ENCODE assay signal across 11 mouse cellular contexts in the genomic region with DNA sequence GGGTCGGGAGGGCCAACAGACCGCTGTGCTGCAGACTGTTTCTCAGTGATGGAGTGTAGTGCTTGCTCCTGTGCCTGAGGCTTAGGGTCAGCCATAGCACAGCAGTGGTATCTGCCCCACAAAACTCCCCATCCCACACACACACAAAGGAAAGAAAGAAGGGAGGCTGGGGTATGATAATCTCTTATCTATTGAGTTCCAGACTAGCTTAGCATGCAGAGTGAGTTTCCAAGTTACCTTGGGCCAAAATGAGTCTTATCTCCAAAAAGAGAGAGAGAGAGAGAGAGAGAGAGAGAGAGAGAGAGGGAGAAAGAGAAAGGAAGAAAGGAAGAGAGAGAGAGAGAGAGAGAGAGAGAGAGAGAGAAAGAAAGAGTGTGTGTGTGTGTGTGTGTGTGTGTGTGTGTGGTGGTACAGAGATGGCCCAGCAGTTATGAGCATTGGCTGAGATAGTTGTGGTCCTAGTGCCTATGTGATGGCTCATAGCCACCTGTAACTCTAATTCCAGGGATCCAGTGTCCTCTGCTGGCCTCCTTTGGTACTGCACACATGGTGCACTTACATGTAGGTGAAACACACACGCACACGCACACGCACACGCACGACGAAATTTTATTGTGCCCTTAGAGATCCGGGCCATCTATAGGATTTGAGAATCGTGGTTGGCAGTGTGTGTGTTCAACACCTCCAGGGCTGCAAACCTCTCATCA. TPM values are rescaled to one million over a fixed set of nuclear protein-coding genes. Genes with fewer than 3 reads are reported as not detected.
DNase-seq lines count a peak whose midpoint lies in the region; ATAC-seq and TF ChIP-seq lines count a peak whose summit lies in the region.
"Had no signal": no experiment of that assay in that cellular context is flagged by ENCODE, and none has a peak within 500 bp of the region (broad histone marks: within the 10 kb centered on the region; RNA-seq: fewer than 3 reads in every experiment).

No protein-coding gene starts in this region.

- peaks cover 7% of the 10 kb centered on the region for H3K4me1 ChIP-seq in lung, adult 2 months (ENCODE audit: control insufficient read depth, insufficient read depth, low read length)
- 0 out of 2 replicates have a peak, but pooled peaks cover 3% of the 10 kb centered on the region for H3K4me1 ChIP-seq in stomach, postnatal 0 days (replicated peaks; ENCODE audit: control insufficient read depth, insufficient read depth)
- peaks cover 13% of the 10 kb centered on the region for H3K4me1 ChIP-seq in hindbrain, embryonic 16.5 days (ENCODE audit: control insufficient read depth, insufficient read depth, low read depth, low read length)

- no peak for TF ChIP-seq EP300 in stomach, postnatal 0 days (optimal IDR thresholded peaks at IDR 0.05)

- no peaks in the 10 kb centered on the region for H3K9me3 ChIP-seq in stomach, postnatal 0 days (ENCODE audit: control insufficient read depth, low read length)
- H3K9me3 ChIP-seq in hindbrain, embryonic 16.5 days (ENCODE audit: control insufficient read depth, low read length) = no peaks in the 10 kb centered on the region
- H3K9me3 ChIP-seq: heart, embryonic 13.5 days had no signal

- peak; percentile 49 for TF ChIP-seq CTCF in lung, adult 2 months (IDR thresholded peaks at IDR 0.05; ENCODE audit: insufficient read depth, low read length)
- TF ChIP-seq CTCF in stomach, postnatal 0 days (IDR thresholded peaks at IDR 0.05; ENCODE audit: low read depth) = peak; percentile 69

- TF ChIP-seq POLR2A in lung, adult 2 months (IDR thresholded peaks at IDR 0.05; ENCODE audit: borderline replicate concordance, extremely low read depth, low read depth, low read length) = no peak

- no peak overlapping the region for H3K9ac ChIP-seq in stomach, postnatal 0 days (ENCODE audit: low read length)
- H3K9ac ChIP-seq in hindbrain, embryonic 16.5 days (ENCODE audit: low read depth, low read length) = no peak overlapping the region
- H3K9ac ChIP-seq: heart, embryonic 13.5 days had no signal

- no peak overlapping the region for H3K27ac ChIP-seq in stomach, postnatal 0 days (replicated peaks)
- no peak overlapping the region for H3K27ac ChIP-seq in hindbrain, embryonic 16.5 days (ENCODE audit: low read depth, low read length)
- H3K27ac ChIP-seq: heart, embryonic 13.5 days; macrophage had no signal

- ATAC-seq in stomach, postnatal 0 days (ENCODE audit: low FRiP score, low TSS enrichment) = no peak
- no peak for ATAC-seq in hindbrain, embryonic 16.5 days
- ATAC-seq: Patski had no signal

- no peak overlapping the region for H3K4me3 ChIP-seq in lung, adult 2 months (replicated peaks; ENCODE audit: extremely low read depth, low read depth, low read length)
- no peak overlapping the region for H3K4me3 ChIP-seq in stomach, postnatal 0 days (ENCODE audit: low read depth, low read length)
- H3K4me3 ChIP-seq in hindbrain, embryonic 16.5 days (ENCODE audit: low read length) = no peak overlapping the region
- H3K4me3 ChIP-seq: heart, embryonic 13.5 days had no signal

- WGBS in lung, adult 2 months = 92% methylated on average over 10 of the region's 10 CpGs
- 87% methylated on average over 10 of the region's 10 CpGs for WGBS in stomach, postnatal 0 days
- whole genome bisulfite sequencing in hindbrain, embryonic 16.5 days = 89% methylated on average over 10 of the region's 10 CpGs

- peak; percentile 57 for DNase-seq in adrenal gland, postnatal 10 days
- no peak for DNase-seq in adrenal gland, adult 18-20 months (ENCODE audit: low spot score in 2 of 2)
- DNase-seq in lung, adult 2 months = no peak
- DNase-seq in lung, postnatal 25 days (ENCODE audit: low spot score) = no peak
- peak; percentile 77 to 78 for DNase-seq in kidney, postnatal 4 days
- DNase-seq in stomach, postnatal 0 days (ENCODE audit: low spot score) = peak; percentile 58
- no peak for DNase-seq in layer of hippocampus, adult 9-10 months (ENCODE audit: low spot score)

- H3K4me2 ChIP-seq in stomach, postnatal 0 days (replicated peaks; ENCODE audit: low read depth) = no peak overlapping the region
- H3K4me2 ChIP-seq in hindbrain, embryonic 16.5 days (ENCODE audit: low read length) = no peak overlapping the region
- H3K4me2 ChIP-seq: heart, embryonic 13.5 days had no signal

- no peaks in the 10 kb centered on the region for H3K27me3 ChIP-seq in stomach, postnatal 0 days (ENCODE audit: control insufficient read depth, insufficient read depth, low read length)
- H3K27me3 ChIP-seq in hindbrain, embryonic 16.5 days (replicated peaks; ENCODE audit: control insufficient read depth, insufficient read depth, low read length) = no peaks in the 10 kb centered on the region
- H3K27me3 ChIP-seq: heart, embryonic 13.5 days; Patski had no signal

- H3K36me3 ChIP-seq in stomach, postnatal 0 days (ENCODE audit: control insufficient read depth, insufficient read depth, low read length) = peaks cover 9% of the 10 kb centered on the region; the same call in 1 of the 2 replicates
- no peaks in the 10 kb centered on the region for H3K36me3 ChIP-seq in hindbrain, embryonic 16.5 days (ENCODE audit: control insufficient read depth, insufficient read depth, low read length)

RNA-seq across cellular contexts. Expression of gene Rgl2, which starts 4.6 kb away (rescaled TPM):
- total RNA-seq in adrenal gland, postnatal 10 days (2021) = 10 to 100 TPM; 57.1 to 76.3 TPM
- 10 to 100 TPM; 42.8 to 46.3 TPM for total RNA-seq in adrenal gland, adult 18-20 months (2021)
- 247 and 272 TPM in 2 replicates for polyA plus RNA-seq in lung, adult 2 months (2012; rRNA removed)
- polyA plus RNA-seq in stomach, postnatal 0 days (2015; fragmentation: Nextera tagmentation; extraction: Ambion mirVana) = 18.6 and 24.4 TPM in 2 replicates
- polyA plus RNA-seq in hindbrain, embryonic 16.5 days (2015; fragmentation: Nextera tagmentation; extraction: Ambion mirVana) = 52.7 and 58.8 TPM in 2 replicates

RNA-seq across cellular contexts. Expression of gene Zbtb22, which starts 9.0 kb away (rescaled TPM):
- 10 to 100 TPM; 29.2 to 34.3 TPM for total RNA-seq in adrenal gland, postnatal 10 days (2021)
- total RNA-seq in adrenal gland, adult 18-20 months (2021) = 10 to 100 TPM; 20.3 to 23.3 TPM
- polyA plus RNA-seq in lung, adult 2 months (2012; rRNA removed) = 65.1 and 92.1 TPM in 2 replicates
- 10.7 and 12.2 TPM in 2 replicates for polyA plus RNA-seq in stomach, postnatal 0 days (2015; fragmentation: Nextera tagmentation; extraction: Ambion mirVana)
- 16.2 and 17.2 TPM in 2 replicates for polyA plus RNA-seq in hindbrain, embryonic 16.5 days (2015; fragmentation: Nextera tagmentation; extraction: Ambion mirVana)

RNA-seq across cellular contexts. Expression of gene Tapbp, which starts 9.0 kb away (rescaled TPM):
- total RNA-seq in adrenal gland, postnatal 10 days (2021) = 100 to 1,000 TPM; 131 to 150 TPM
- 100 to 1,000 TPM; 179 to 234 TPM for total RNA-seq in adrenal gland, adult 18-20 months (2021)
- 225 and 249 TPM in 2 replicates for polyA plus RNA-seq in lung, adult 2 months (2012; rRNA removed)
- polyA plus RNA-seq in stomach, postnatal 0 days (2015; fragmentation: Nextera tagmentation; extraction: Ambion mirVana) = 63.7 and 72.4 TPM in 2 replicates
- polyA plus RNA-seq in hindbrain, embryonic 16.5 days (2015; fragmentation: Nextera tagmentation; extraction: Ambion mirVana) = 29.2 and 32.6 TPM in 2 replicates

RNA-seq across cellular contexts. Expression of gene Pfdn6, which starts 15.4 kb away (rescaled TPM):
- total RNA-seq in adrenal gland, postnatal 10 days (2021) = 10 to 100 TPM; 81.2 to 94.9 TPM
- 10 to 100 TPM; 79.6 to 90.7 TPM for total RNA-seq in adrenal gland, adult 18-20 months (2021)
- polyA plus RNA-seq in lung, adult 2 months (2012; rRNA removed) = 19.2 and 26.2 TPM in 2 replicates
- polyA plus RNA-seq in stomach, postnatal 0 days (2015; fragmentation: Nextera tagmentation; extraction: Ambion mirVana) = 92.7 and 96.8 TPM in 2 replicates
- polyA plus RNA-seq in hindbrain, embryonic 16.5 days (2015; fragmentation: Nextera tagmentation; extraction: Ambion mirVana) = 183 and 189 TPM in 2 replicates

RNA-seq across cellular contexts. Expression of gene Daxx, which starts 15.5 kb away (rescaled TPM):
- 10 to 100 TPM; 25.4 to 26.3 TPM for total RNA-seq in adrenal gland, postnatal 10 days (2021)
- total RNA-seq in adrenal gland, adult 18-20 months (2021) = 10 to 100 TPM; 25.5 to 29.7 TPM
- 33.7 and 35.9 TPM in 2 replicates for polyA plus RNA-seq in lung, adult 2 months (2012; rRNA removed)
- 18.1 and 22.4 TPM in 2 replicates for polyA plus RNA-seq in stomach, postnatal 0 days (2015; fragmentation: Nextera tagmentation; extraction: Ambion mirVana)
- polyA plus RNA-seq in hindbrain, embryonic 16.5 days (2015; fragmentation: Nextera tagmentation; extraction: Ambion mirVana) = 52.0 and 53.7 TPM in 2 replicates

Comparison
In these comparisons a context has a peak if more than half of its experiments do, and no peak if none do; other contexts are left out.
1. DNase-seq: peak in adrenal gland, postnatal 10 days (single experiment), kidney, postnatal 4 days (2 of 2) and stomach, postnatal 0 days (single experiment); none in adrenal gland, adult 18-20 months (0 of 2), lung, adult 2 months (single experiment), lung, postnatal 25 days (single experiment) and layer of hippocampus, adult 9-10 months (single experiment).